8 mouse cellular contexts compared by ENCODE assay signal in genomic region chr3:89784991-89785753, GRCm38 (mm10). TPM values are rescaled to one million over a fixed set of nuclear protein-coding genes. Genes with fewer than 3 reads are reported as not detected.
DNase-seq lines count a peak whose midpoint lies in the region; ATAC-seq and TF ChIP-seq lines count a peak whose summit lies in the region.

No protein-coding gene starts in this region.

- H3K27ac ChIP-seq in embryonic facial prominence, embryonic 13.5 days, result peak overlapping the region; percentile 62
- H3K27ac ChIP-seq in kidney, embryonic 14.5 days (ENCODE audit: low read depth, low read length), result no peak overlapping the region
- H3K27ac ChIP-seq in liver, embryonic 14.5 days, result no peak overlapping the region
- no peak overlapping the region for H3K27ac ChIP-seq in neural tube, embryonic 14.5 days (ENCODE audit: low read depth, low read length)

- TF ChIP-seq CTCF in liver, embryonic 14.5 days (IDR thresholded peaks at IDR 0.05; ENCODE audit: low read depth), result peak; percentile 94

- no peaks in the 10 kb centered on the region for H3K27me3 ChIP-seq in embryonic facial prominence, embryonic 13.5 days
- H3K27me3 ChIP-seq in kidney, embryonic 14.5 days (ENCODE audit: control insufficient read depth, insufficient read depth, low read length), result no peaks in the 10 kb centered on the region
- H3K27me3 ChIP-seq in liver, embryonic 14.5 days (ENCODE audit: control insufficient read depth, insufficient read depth, low read length), result no peaks in the 10 kb centered on the region
- H3K27me3 ChIP-seq in neural tube, embryonic 14.5 days (ENCODE audit: control insufficient read depth, insufficient read depth, low read length), result no peaks in the 10 kb centered on the region

- 21% methylated on average over 11 of the region's 11 CpGs for WGBS in embryonic facial prominence, embryonic 13.5 days
- WGBS in kidney, embryonic 14.5 days, result 19% methylated on average over 11 of the region's 11 CpGs
- 21% methylated on average over 11 of the region's 11 CpGs for WGBS in liver, embryonic 14.5 days (ENCODE audit: insufficient replicate concordance)
- 18% methylated on average over 11 of the region's 11 CpGs for WGBS in neural tube, embryonic 14.5 days

- no peak for TF ChIP-seq EP300 in liver, embryonic 14.5 days (IDR thresholded peaks at IDR 0.05; ENCODE audit: low read depth)

- peak overlapping the region; percentile 14; the same call in 1 of the 2 replicates for H3K4me2 ChIP-seq in embryonic facial prominence, embryonic 13.5 days
- no peak overlapping the region for H3K4me2 ChIP-seq in kidney, embryonic 14.5 days (replicated peaks; ENCODE audit: low read depth, low read length)
- no peak overlapping the region for H3K4me2 ChIP-seq in liver, embryonic 14.5 days (ENCODE audit: low read depth)
- H3K4me2 ChIP-seq in neural tube, embryonic 14.5 days (ENCODE audit: low read depth, low read length), result no peak overlapping the region

- H3K4me1 ChIP-seq in embryonic facial prominence, embryonic 13.5 days, result peaks cover 10% of the 10 kb centered on the region
- no peaks in the 10 kb centered on the region for H3K4me1 ChIP-seq in kidney, embryonic 14.5 days (ENCODE audit: control insufficient read depth, insufficient read depth, low read length)
- no peaks in the 10 kb centered on the region for H3K4me1 ChIP-seq in liver, embryonic 14.5 days (replicated peaks; ENCODE audit: control insufficient read depth in 2 of 2, insufficient read depth in 2 of 2, low read length in 1 of 2)
- H3K4me1 ChIP-seq in neural tube, embryonic 14.5 days (ENCODE audit: control insufficient read depth, insufficient read depth, low read length), result peaks cover 6% of the 10 kb centered on the region; the same call in 1 of the 2 replicates

- peak; percentile 94 for DNase-seq in adrenal gland, postnatal 10 days
- peak; percentile 85 to 88 for DNase-seq in heart, adult 9 months (ENCODE audit: low spot score in 2 of 2)
- no peak for DNase-seq in liver, embryonic 14.5 days (ENCODE audit: low read depth in 3 of 3, low spot score in 3 of 3)
- peak; percentile 82 for DNase-seq in urinary bladder, postnatal 14 days (ENCODE audit: low spot score)

- peak overlapping the region; percentile 21; the same call in 1 of the 2 replicates for H3K9ac ChIP-seq in embryonic facial prominence, embryonic 13.5 days
- H3K9ac ChIP-seq in kidney, embryonic 14.5 days (ENCODE audit: low read depth, low read length), result no peak overlapping the region
- no peak overlapping the region for H3K9ac ChIP-seq in liver, embryonic 14.5 days (replicated peaks)
- H3K9ac ChIP-seq in neural tube, embryonic 14.5 days (replicated peaks; ENCODE audit: low read depth, low read length), result no peak overlapping the region; the same call in 1 of the 2 replicates

- no peak overlapping the region for H3K4me3 ChIP-seq in embryonic facial prominence, embryonic 13.5 days
- H3K4me3 ChIP-seq in kidney, embryonic 14.5 days (ENCODE audit: low read length), result no peak overlapping the region
- no peak overlapping the region for H3K4me3 ChIP-seq in liver, embryonic 14.5 days (ENCODE audit: insufficient read depth in 1 of 2, low read depth in 2 of 2, low read length in 2 of 2)
- no peak overlapping the region for H3K4me3 ChIP-seq in neural tube, embryonic 14.5 days (ENCODE audit: low read depth, low read length)

- H3K36me3 ChIP-seq in embryonic facial prominence, embryonic 13.5 days, result peaks cover 35% of the 10 kb centered on the region
- H3K36me3 ChIP-seq in kidney, embryonic 14.5 days (ENCODE audit: control insufficient read depth, insufficient read depth, low read length), result peaks cover 34% of the 10 kb centered on the region
- H3K36me3 ChIP-seq in liver, embryonic 14.5 days (replicated peaks; ENCODE audit: control insufficient read depth, insufficient read depth, low read depth), result peaks cover 20% of the 10 kb centered on the region
- peaks cover 36% of the 10 kb centered on the region for H3K36me3 ChIP-seq in neural tube, embryonic 14.5 days (ENCODE audit: control insufficient read depth, insufficient read depth, low read length)

- no peaks in the 10 kb centered on the region for H3K9me3 ChIP-seq in embryonic facial prominence, embryonic 13.5 days
- no peaks in the 10 kb centered on the region for H3K9me3 ChIP-seq in kidney, embryonic 14.5 days (ENCODE audit: control insufficient read depth, low read length)
- H3K9me3 ChIP-seq in liver, embryonic 14.5 days (ENCODE audit: control insufficient read depth, low read length), result no peaks in the 10 kb centered on the region
- no peaks in the 10 kb centered on the region for H3K9me3 ChIP-seq in neural tube, embryonic 14.5 days (ENCODE audit: control insufficient read depth, low read length)

- ATAC-seq in CD4-positive, CD25-positive, alpha-beta regulatory T cell, adult 4 months, result peak; percentile 64
- ATAC-seq in embryonic facial prominence, embryonic 13.5 days (ENCODE audit: insufficient number of reproducible peaks, insufficient read depth, low FRiP score, low TSS enrichment, low read depth), result peak; percentile 22; the same call in 1 of the 2 replicates
- peak; percentile 62 for ATAC-seq in kidney, embryonic 14.5 days (ENCODE audit: low FRiP score, low TSS enrichment)
- ATAC-seq in liver, embryonic 14.5 days (ENCODE audit: insufficient read depth), result peak; percentile 43; the same call in 1 of the 2 replicates
- ATAC-seq in neural tube, embryonic 14.5 days (ENCODE audit: low read depth), result peak; percentile 58

RNA-seq across cellular contexts. Expression of gene Ube2q1, which starts 11.8 kb away (rescaled TPM):
- 10 to 100 TPM; 11.2 to 18.6 TPM for polyA plus RNA-seq in CD4-positive, CD25-positive, alpha-beta regulatory T cell, adult 4 months (2017; shearing (Covaris generic))
- 10 to 100 TPM; 52.4 to 55.4 TPM for total RNA-seq in adrenal gland, postnatal 10 days (2021)
- polyA plus RNA-seq in embryonic facial prominence, embryonic 13.5 days (2015; fragmentation: Nextera tagmentation; extraction: Ambion mirVana), result 13.2 and 14.2 TPM in 2 replicates
- 22.1 and 22.5 TPM in 2 replicates for polyA plus RNA-seq in kidney, embryonic 14.5 days (2014; fragmentation: Nextera tagmentation; extraction: Ambion mirVana)
- 6.7 and 9.0 TPM in 2 replicates for polyA plus RNA-seq in liver, embryonic 14.5 days (2012; rRNA removed)
- polyA plus RNA-seq in liver, embryonic 14.5 days (2014; fragmentation: Nextera tagmentation; extraction: Ambion mirVana), result 6.3 and 6.7 TPM in 2 replicates
- polyA plus RNA-seq in neural tube, embryonic 14.5 days (2014; fragmentation: Nextera tagmentation; extraction: Ambion mirVana), result 19.6 and 22.2 TPM in 2 replicates

RNA-seq across cellular contexts. Expression of gene Chrnb2, which starts 20.7 kb away (rescaled TPM):
- 1 to 10 TPM; 1.5 to 2.7 TPM for polyA plus RNA-seq in CD4-positive, CD25-positive, alpha-beta regulatory T cell, adult 4 months (2017; shearing (Covaris generic))
- total RNA-seq in adrenal gland, postnatal 10 days (2021), result 1 to 10 TPM; 3.5 to 5.0 TPM
- polyA plus RNA-seq in embryonic facial prominence, embryonic 13.5 days (2015; fragmentation: Nextera tagmentation; extraction: Ambion mirVana), result 1.1 and 1.3 TPM in 2 replicates
- polyA plus RNA-seq in kidney, embryonic 14.5 days (2014; fragmentation: Nextera tagmentation; extraction: Ambion mirVana), result 0.50 and 0.73 TPM in 2 replicates
- 0.12 and 0.15 TPM in 2 replicates for polyA plus RNA-seq in liver, embryonic 14.5 days (2012; rRNA removed)
- 0.10 and 0.18 TPM in 2 replicates for polyA plus RNA-seq in liver, embryonic 14.5 days (2014; fragmentation: Nextera tagmentation; extraction: Ambion mirVana)
- polyA plus RNA-seq in neural tube, embryonic 14.5 days (2014; fragmentation: Nextera tagmentation; extraction: Ambion mirVana), result 24.5 and 29.9 TPM in 2 replicates

RNA-seq across cellular contexts. Expression of gene She, which starts 46.0 kb away (rescaled TPM):
- 10 to 100 TPM in 1 of 2 experiments, 1 to 10 TPM in 1; 8.9 to 12.5 TPM for polyA plus RNA-seq in CD4-positive, CD25-positive, alpha-beta regulatory T cell, adult 4 months (2017; shearing (Covaris generic))
- total RNA-seq in adrenal gland, postnatal 10 days (2021), result 10 to 100 TPM; 14.9 to 17.5 TPM
- polyA plus RNA-seq in embryonic facial prominence, embryonic 13.5 days (2015; fragmentation: Nextera tagmentation; extraction: Ambion mirVana), result 2.8 and 3.2 TPM in 2 replicates
- 5.4 and 8.2 TPM in 2 replicates for polyA plus RNA-seq in kidney, embryonic 14.5 days (2014; fragmentation: Nextera tagmentation; extraction: Ambion mirVana)
- polyA plus RNA-seq in liver, embryonic 14.5 days (2012; rRNA removed), result 0.50 and 0.55 TPM in 2 replicates
- 0.81 and 0.86 TPM in 2 replicates for polyA plus RNA-seq in liver, embryonic 14.5 days (2014; fragmentation: Nextera tagmentation; extraction: Ambion mirVana)
- 0.91 and 2.4 TPM in 2 replicates for polyA plus RNA-seq in neural tube, embryonic 14.5 days (2014; fragmentation: Nextera tagmentation; extraction: Ambion mirVana)

Comparison
In these comparisons a context has a peak if more than half of its experiments do, and no peak if none do; other contexts are left out.
1. DNase-seq: peak in adrenal gland, postnatal 10 days (single experiment), heart, adult 9 months (2 of 2) and urinary bladder, postnatal 14 days (single experiment); none in liver, embryonic 14.5 days (0 of 3).
2. Peak in every context shown above with its lines, with median percentiles within 50 percentile points of each other: ATAC-seq.